Mouse (Mus musculus): Measurements from ENCODE around the gene Sntg2. TPM values are rescaled to one million over a fixed set of nuclear protein-coding genes. Genes with fewer than 3 reads are reported as not detected.

Sntg2 gene
- polyA plus RNA-seq, 1 experiment = 1.00 TPM

GRCm38 (mm10) chr12:30251283-30251829, 121.8 kb downstream of the Sntg2 start:
- H3K27me3 ChIP-seq (ENCODE audit: control insufficient read depth, insufficient read depth, low read length) = no peaks in the 10 kb centered on the region; the same call in 1 of the 2 replicates
- TF ChIP-seq POLR2A (IDR thresholded peaks at IDR 0.05; ENCODE audit: borderline replicate concordance, insufficient read depth, low read length) (no peak), CTCF (IDR thresholded peaks at IDR 0.05; ENCODE audit: borderline replicate concordance, insufficient read depth, low read depth, low read length) (no peak)
- DNase-seq = no peak
- no peak overlapping the region for H3K27ac ChIP-seq (ENCODE audit: insufficient read depth, low read length)
- H3K4me3 ChIP-seq (replicated peaks; ENCODE audit: insufficient read depth, low read depth, low read length) = no peak overlapping the region
- WGBS = 94% methylated on average over 8 of the region's 8 CpGs
- H3K4me1 ChIP-seq (ENCODE audit: control insufficient read depth, insufficient read depth, low read length) = peaks cover 4% of the 10 kb centered on the region; the same call in 1 of the 2 replicates

GRCm38 (mm10) chr12:30249068-30249467, 124.1 kb downstream of the Sntg2 start:
- no peak overlapping the region for H3K4me3 ChIP-seq (replicated peaks; ENCODE audit: insufficient read depth, low read depth, low read length)
- no peak overlapping the region for H3K27ac ChIP-seq (ENCODE audit: insufficient read depth, low read length)
- no peaks in the 10 kb centered on the region; the same call in 1 of the 2 replicates for H3K27me3 ChIP-seq (ENCODE audit: control insufficient read depth, insufficient read depth, low read length)
- DNase-seq = no peak
- WGBS = 96% methylated on average over 3 of the region's 3 CpGs
- TF ChIP-seq CTCF (IDR thresholded peaks at IDR 0.05; ENCODE audit: borderline replicate concordance, insufficient read depth, low read depth, low read length) = no peak
- no peak for TF ChIP-seq POLR2A (IDR thresholded peaks at IDR 0.05; ENCODE audit: borderline replicate concordance, insufficient read depth, low read length)
- H3K4me1 ChIP-seq (ENCODE audit: control insufficient read depth, insufficient read depth, low read length) = peaks cover 11% of the 10 kb centered on the region

- no peaks in the 10 kb centered on the region; the same call in 1 of the 2 replicates for H3K27me3 ChIP-seq (ENCODE audit: control insufficient read depth, insufficient read depth, low read length)
- H3K4me1 ChIP-seq (ENCODE audit: control insufficient read depth, insufficient read depth, low read length) = peaks cover 11% of the 10 kb centered on the region
- H3K4me3 ChIP-seq (replicated peaks; ENCODE audit: insufficient read depth, low read depth, low read length) = no peak overlapping the region
- WGBS = 17% methylated on average over 5 of the region's 5 CpGs
- H3K27ac ChIP-seq (ENCODE audit: insufficient read depth, low read length) = no peak overlapping the region
- peak; percentile 46 to 74 for DNase-seq
- TF ChIP-seq CTCF (IDR thresholded peaks at IDR 0.05; ENCODE audit: borderline replicate concordance, insufficient read depth, low read depth, low read length) (no peak), POLR2A (IDR thresholded peaks at IDR 0.05; ENCODE audit: borderline replicate concordance, insufficient read depth, low read length) (no peak)
These were observed 126.8 kb downstream of the Sntg2 start for GRCm38 (mm10) chr12:30246286-30246945.

- TF ChIP-seq POLR2A (IDR thresholded peaks at IDR 0.05; ENCODE audit: borderline replicate concordance, insufficient read depth, low read length) = no peak
- no peak for TF ChIP-seq CTCF (IDR thresholded peaks at IDR 0.05; ENCODE audit: borderline replicate concordance, insufficient read depth, low read depth, low read length)
- H3K27me3 ChIP-seq (ENCODE audit: control insufficient read depth, insufficient read depth, low read length) = no peaks in the 10 kb centered on the region
- DNase-seq = peak; percentile 11 to 16
- no peak overlapping the region for H3K27ac ChIP-seq (ENCODE audit: insufficient read depth, low read length)
- H3K4me3 ChIP-seq (replicated peaks; ENCODE audit: insufficient read depth, low read depth, low read length) = no peak overlapping the region
- H3K4me1 ChIP-seq (ENCODE audit: control insufficient read depth, insufficient read depth, low read length) = peaks cover 11% of the 10 kb centered on the region
- WGBS = 35% methylated on average over 2 of the region's 2 CpGs
These were observed 129.0 kb downstream of the Sntg2 start for GRCm38 (mm10) chr12:30244194-30244593.

GRCm38 (mm10) chr12:30240891-30241290, 132.3 kb downstream of the Sntg2 start:
- TF ChIP-seq CTCF (IDR thresholded peaks at IDR 0.05; ENCODE audit: borderline replicate concordance, insufficient read depth, low read depth, low read length) (no peak), POLR2A (IDR thresholded peaks at IDR 0.05; ENCODE audit: borderline replicate concordance, insufficient read depth, low read length) (no peak)
- Histone ChIP-seq H3K4me1 (ENCODE audit: control insufficient read depth, insufficient read depth, low read length) (peaks cover 5% of the 10 kb centered on the region; the same call in 1 of the 2 replicates), H3K27ac (ENCODE audit: insufficient read depth, low read length) (no peak overlapping the region), H3K27me3 (ENCODE audit: control insufficient read depth, insufficient read depth, low read length) (no peaks in the 10 kb centered on the region), H3K4me3 (replicated peaks; ENCODE audit: insufficient read depth, low read depth, low read length) (no peak overlapping the region)
- DNase-seq = no peak
- 83% methylated on average over 3 of the region's 3 CpGs for WGBS

GRCm38 (mm10) chr12:30234940-30235339, 138.2 kb downstream of the Sntg2 start:
- DNase-seq = no peak
- WGBS = 58% methylated on average over 2 of the region's 2 CpGs

GRCm38 (mm10) chr12:30228004-30228403, 145.2 kb downstream of the Sntg2 start:
- H3K27me3 ChIP-seq (ENCODE audit: control insufficient read depth, insufficient read depth, low read length) = no peaks in the 10 kb centered on the region
- no peak overlapping the region for H3K4me3 ChIP-seq (replicated peaks; ENCODE audit: insufficient read depth, low read depth, low read length)
- no peak for TF ChIP-seq CTCF (IDR thresholded peaks at IDR 0.05; ENCODE audit: borderline replicate concordance, insufficient read depth, low read depth, low read length)
- TF ChIP-seq POLR2A (IDR thresholded peaks at IDR 0.05; ENCODE audit: borderline replicate concordance, insufficient read depth, low read length) = no peak
- no peak overlapping the region for H3K27ac ChIP-seq (ENCODE audit: insufficient read depth, low read length)
- no peak for DNase-seq
- WGBS = 98% methylated on average over 4 of the region's 4 CpGs
- no peaks in the 10 kb centered on the region for H3K4me1 ChIP-seq (ENCODE audit: control insufficient read depth, insufficient read depth, low read length)

More at GRCm38 (mm10) chr12:30234940-30235339, 138.2 kb downstream of the Sntg2 start:
- H3K27ac ChIP-seq (ENCODE audit: insufficient read depth, low read length) = no peak overlapping the region
- TF ChIP-seq POLR2A (IDR thresholded peaks at IDR 0.05; ENCODE audit: borderline replicate concordance, insufficient read depth, low read length) = no peak
- no peak for TF ChIP-seq CTCF (IDR thresholded peaks at IDR 0.05; ENCODE audit: borderline replicate concordance, insufficient read depth, low read depth, low read length)
- no peak overlapping the region for H3K4me3 ChIP-seq (replicated peaks; ENCODE audit: insufficient read depth, low read depth, low read length)
- H3K4me1 ChIP-seq (ENCODE audit: control insufficient read depth, insufficient read depth, low read length) = no peaks in the 10 kb centered on the region
- no peaks in the 10 kb centered on the region for H3K27me3 ChIP-seq (ENCODE audit: control insufficient read depth, insufficient read depth, low read length)

GRCm38 (mm10) chr12:30226247-30226646, 146.9 kb downstream of the Sntg2 start:
- Histone ChIP-seq H3K27me3 (ENCODE audit: control insufficient read depth, insufficient read depth, low read length) (no peaks in the 10 kb centered on the region), H3K27ac (ENCODE audit: insufficient read depth, low read length) (no peak overlapping the region), H3K4me3 (replicated peaks; ENCODE audit: insufficient read depth, low read depth, low read length) (no peak overlapping the region), H3K4me1 (ENCODE audit: control insufficient read depth, insufficient read depth, low read length) (no peaks in the 10 kb centered on the region)
- no peak for TF ChIP-seq POLR2A (IDR thresholded peaks at IDR 0.05; ENCODE audit: borderline replicate concordance, insufficient read depth, low read length)
- TF ChIP-seq CTCF (IDR thresholded peaks at IDR 0.05; ENCODE audit: borderline replicate concordance, insufficient read depth, low read depth, low read length) = no peak
- DNase-seq = no peak
- 85% methylated on average over 5 of the region's 5 CpGs for WGBS
